Mouse (Mus musculus): ENCODE measurements around the gene Ern2. TPM values are rescaled to one million over a fixed set of nuclear protein-coding genes. Genes with fewer than 3 reads are reported as not detected.
A peak's percentile ranks its signal among the peaks of the same experiment; 100 is the strongest.

The Ern2 gene
- polyA plus RNA-seq, 1 experiment from 2014 or later: 0.56 TPM

- WGBS: 89% methylated on average over 9 of the region's 9 CpGs
These were observed 10.8 kb upstream of the Ern2 start for GRCm38 (mm10) chr7:122196771-122197170.

GRCm38 (mm10) chr7:122193919-122194318 lies 7.9 kb upstream of the Ern2 start:
- Histone ChIP-seq H3K36me3 (no peaks in the 10 kb centered on the region), H3K4me3 (no peak overlapping the region), H3K27ac (no peak overlapping the region), H3K4me2 (replicated peaks) (no peak overlapping the region), H3K9me3 (replicated peaks) (no peaks in the 10 kb centered on the region; the same call in 1 of the 2 replicates), H3K9ac (no peak overlapping the region), H3K27me3 (no peaks in the 10 kb centered on the region), H3K4me1 (no peaks in the 10 kb centered on the region)
- no peak for ATAC-seq (ENCODE audit: low FRiP score)

More at GRCm38 (mm10) chr7:122196771-122197170, 10.8 kb upstream of the Ern2 start:
- H3K4me1 ChIP-seq: no peaks in the 10 kb centered on the region
- no peaks in the 10 kb centered on the region for H3K36me3 ChIP-seq
- H3K4me3 ChIP-seq: no peak overlapping the region
- no peaks in the 10 kb centered on the region; the same call in 1 of the 2 replicates for H3K9me3 ChIP-seq (replicated peaks)
- ATAC-seq (ENCODE audit: low FRiP score): no peak
- no peaks in the 10 kb centered on the region for H3K27me3 ChIP-seq
- no peak overlapping the region for H3K9ac ChIP-seq
- no peak overlapping the region for H3K27ac ChIP-seq
- no peak overlapping the region for H3K4me2 ChIP-seq (replicated peaks)

- H3K4me2 ChIP-seq (replicated peaks): no peak overlapping the region
- no peak overlapping the region for H3K4me3 ChIP-seq
- no peak overlapping the region for H3K27ac ChIP-seq
- peaks cover under 1% of the 10 kb centered on the region; the same call in 1 of the 2 replicates for H3K4me1 ChIP-seq
- no peaks in the 10 kb centered on the region; the same call in 1 of the 2 replicates for H3K9me3 ChIP-seq (replicated peaks)
- ATAC-seq (ENCODE audit: low FRiP score): no peak
- H3K9ac ChIP-seq: no peak overlapping the region
- no peaks in the 10 kb centered on the region for H3K36me3 ChIP-seq
- 59% methylated on average over 10 of the region's 10 CpGs for WGBS
- H3K27me3 ChIP-seq: no peaks in the 10 kb centered on the region
These were observed 5.1 kb upstream of the Ern2 start for GRCm38 (mm10) chr7:122191097-122191496.

- Histone ChIP-seq H3K9me3 (replicated peaks) (no peaks in the 10 kb centered on the region; the same call in 1 of the 2 replicates), H3K4me3 (no peak overlapping the region), H3K36me3 (no peaks in the 10 kb centered on the region), H3K27me3 (no peaks in the 10 kb centered on the region), H3K27ac (no peak overlapping the region), H3K9ac (no peak overlapping the region), H3K4me2 (replicated peaks) (no peak overlapping the region), H3K4me1 (peaks cover 4% of the 10 kb centered on the region; the same call in 1 of the 2 replicates)
- WGBS: 28% methylated on average over 7 of the region's 7 CpGs
- ATAC-seq (ENCODE audit: low FRiP score): no peak
These were observed 3.5 kb upstream of the Ern2 start for GRCm38 (mm10) chr7:122189484-122189883.

GRCm38 (mm10) chr7:122184569-122184968 lies 1.4 kb downstream of the Ern2 start:
- Histone ChIP-seq H3K36me3 (no peaks in the 10 kb centered on the region), H3K27ac (no peak overlapping the region), H3K9me3 (replicated peaks) (no peaks in the 10 kb centered on the region), H3K4me2 (replicated peaks) (no peak overlapping the region), H3K4me3 (no peak overlapping the region), H3K4me1 (peaks cover 4% of the 10 kb centered on the region; the same call in 1 of the 2 replicates), H3K9ac (no peak overlapping the region), H3K27me3 (no peaks in the 10 kb centered on the region)
- 79% methylated on average over 5 of the region's 5 CpGs for WGBS
- ATAC-seq (ENCODE audit: low FRiP score): no peak

- Histone ChIP-seq H3K4me1 (no peaks in the 10 kb centered on the region), H3K36me3 (no peaks in the 10 kb centered on the region), H3K9ac (no peak overlapping the region), H3K4me2 (replicated peaks) (no peak overlapping the region), H3K9me3 (replicated peaks) (no peaks in the 10 kb centered on the region), H3K4me3 (no peak overlapping the region), H3K27me3 (no peaks in the 10 kb centered on the region), H3K27ac (no peak overlapping the region)
- WGBS: 90% methylated on average over 7 of the region's 7 CpGs
- ATAC-seq (ENCODE audit: low FRiP score): no peak
These were observed 5.3 kb downstream of the Ern2 start for GRCm38 (mm10) chr7:122180720-122181119.

- H3K27ac ChIP-seq: no peak overlapping the region
- H3K36me3 ChIP-seq: peaks cover 39% of the 10 kb centered on the region
- H3K4me2 ChIP-seq (replicated peaks): no peak overlapping the region
- ATAC-seq (ENCODE audit: low FRiP score): no peak
- H3K9me3 ChIP-seq (replicated peaks): no peaks in the 10 kb centered on the region
- no peaks in the 10 kb centered on the region for H3K4me1 ChIP-seq
- WGBS: 72% methylated on average over 10 of the region's 10 CpGs
- no peak overlapping the region for H3K4me3 ChIP-seq
- no peaks in the 10 kb centered on the region for H3K27me3 ChIP-seq
- no peak overlapping the region for H3K9ac ChIP-seq
These were observed 14.4 kb downstream of the Ern2 start for GRCm38 (mm10) chr7:122171613-122172012.

GRCm38 (mm10) chr7:122170705-122171104 lies 15.3 kb downstream of the Ern2 start:
- 81% methylated on average over 6 of the region's 6 CpGs for WGBS

GRCm38 (mm10) chr7:122167203-122167602 lies 18.8 kb downstream of the Ern2 start:
- 90% methylated on average over 7 of the region's 7 CpGs for WGBS
- H3K27me3 ChIP-seq: no peaks in the 10 kb centered on the region
- no peak overlapping the region for H3K9ac ChIP-seq
- no peak overlapping the region for H3K4me2 ChIP-seq (replicated peaks)
- H3K4me3 ChIP-seq: no peak overlapping the region
- no peak overlapping the region for H3K27ac ChIP-seq
- H3K36me3 ChIP-seq: peaks cover 74% of the 10 kb centered on the region
- no peak for ATAC-seq (ENCODE audit: low FRiP score)
- peaks cover 4% of the 10 kb centered on the region for H3K4me1 ChIP-seq
- H3K9me3 ChIP-seq (replicated peaks): no peaks in the 10 kb centered on the region

More at GRCm38 (mm10) chr7:122170705-122171104, 15.3 kb downstream of the Ern2 start:
- Histone ChIP-seq H3K4me2 (replicated peaks) (no peak overlapping the region), H3K36me3 (peaks cover 48% of the 10 kb centered on the region), H3K4me1 (no peaks in the 10 kb centered on the region), H3K9me3 (replicated peaks) (no peaks in the 10 kb centered on the region), H3K27ac (no peak overlapping the region), H3K4me3 (no peak overlapping the region), H3K27me3 (no peaks in the 10 kb centered on the region), H3K9ac (no peak overlapping the region)
- ATAC-seq (ENCODE audit: low FRiP score): no peak

GRCm38 (mm10) chr7:122163766-122164165 lies 22.2 kb downstream of the Ern2 start:
- Histone ChIP-seq H3K4me2 (replicated peaks) (no peak overlapping the region), H3K9ac (no peak overlapping the region), H3K9me3 (replicated peaks) (no peaks in the 10 kb centered on the region), H3K27me3 (no peaks in the 10 kb centered on the region), H3K36me3 (peaks cover 60% of the 10 kb centered on the region), H3K27ac (no peak overlapping the region), H3K4me3 (no peak overlapping the region), H3K4me1 (peaks cover 32% of the 10 kb centered on the region)
- no peak for ATAC-seq (ENCODE audit: low FRiP score)
- 96% methylated on average over 8 of the region's 8 CpGs for WGBS

GRCm38 (mm10) chr7:122160037-122160436 lies 26.0 kb downstream of the Ern2 start:
- under 1% methylated on average over 12 of the region's 12 CpGs for WGBS
- Histone ChIP-seq H3K4me1 (peaks cover 40% of the 10 kb centered on the region), H3K27me3 (no peaks in the 10 kb centered on the region), H3K9ac (peak overlapping the region; percentile 76), H3K36me3 (peaks cover 26% of the 10 kb centered on the region), H3K4me2 (replicated peaks) (peak overlapping the region; percentile 91), H3K4me3 (peak overlapping the region; percentile 62), H3K9me3 (replicated peaks) (no peaks in the 10 kb centered on the region), H3K27ac (no peak overlapping the region)
- no peak for ATAC-seq (ENCODE audit: low FRiP score)

GRCm38 (mm10) chr7:122158915-122159902 lies 26.8 kb downstream of the Ern2 start, which contains the start of gene Plk1:
Gene Plk1, plus strand, starts transcription at chr7:122159439.
- H3K27me3 ChIP-seq: no peaks in the 10 kb centered on the region
- peak; percentile 96 for ATAC-seq (ENCODE audit: low FRiP score)
- peak within 1 kb of the TSS; percentile 62 for H3K4me3 ChIP-seq
- peaks cover 19% of the 10 kb centered on the region for H3K36me3 ChIP-seq
- WGBS: under 1% methylated on average over 63 of the region's 63 CpGs
- H3K4me2 ChIP-seq (replicated peaks): peak within 1 kb of the TSS; percentile 91
- peak within 1 kb of the TSS; percentile 76 for H3K9ac ChIP-seq
- no peaks in the 10 kb centered on the region for H3K9me3 ChIP-seq (replicated peaks)
- peaks cover 40% of the 10 kb centered on the region for H3K4me1 ChIP-seq
- H3K27ac ChIP-seq: peak within 1 kb of the TSS; percentile 81

Data from hindbrain, embryonic 12.5 days (tissue).